Mouse (Mus musculus) heart, adult 2 months (tissue): ENCODE results near the gene Mocs3. TPM values are rescaled to one million over a fixed set of nuclear protein-coding genes. Genes with fewer than 3 reads are reported as not detected.

Experiments
- DNase-seq, 2 experiments: peaks; one replicate each; pipeline ENCODE4 v3.0.0; 2021
- H3K27ac ChIP-seq: fragments of 200-600 bp; 2 replicates; pipeline ENCODE4 v1.8.1; 2022
- H3K27me3 ChIP-seq: fragments of 200-500 bp; 2 replicates; pipeline ENCODE4 v1.6.1; 2012; ENCODE audit warnings: mild to moderate bottlenecking, low read length, inconsistent platforms, mixed read lengths; ENCODE audit not compliant: control insufficient read depth, insufficient read depth
- H3K36me3 ChIP-seq: fragments of 200-500 bp; 2 replicates; pipeline ENCODE4 v1.6.1; 2012; ENCODE audit warnings: low read length, inconsistent platforms; ENCODE audit not compliant: control insufficient read depth, insufficient read depth
- H3K4me1 ChIP-seq: fragments of 200-500 bp; 2 replicates; pipeline ENCODE4 v1.6.1; 2011; ENCODE audit warnings: low read length; ENCODE audit not compliant: control insufficient read depth, insufficient read depth
- H3K4me3 ChIP-seq: fragments of 200-600 bp; 2 replicates; pipeline ENCODE4 v1.8.1; 2022
- H3K79me2 ChIP-seq: fragments of 200-500 bp; replicated peaks from 2 replicates; pipeline ENCODE4 v1.6.1; 2012; ENCODE audit warnings: mild to moderate bottlenecking, inconsistent platforms, low read length, moderate library complexity, mixed read lengths; ENCODE audit not compliant: control insufficient read depth, insufficient read depth
- H3K9ac ChIP-seq: fragments of 200-500 bp; 2 replicates; pipeline ENCODE4 v1.6.1; 2012; ENCODE audit warnings: low read depth, mild to moderate bottlenecking, control low read depth, inconsistent platforms, low read length, mixed read lengths
- CTCF ChIP-seq: fragments of 200-600 bp; IDR thresholded peaks from 2 replicates; pipeline ENCODE4 v1.8.1; 2022; ENCODE audit warnings: antibody characterized with exemption, mild to moderate bottlenecking, moderate library complexity
- EP300 ChIP-seq: fragments of 200-500 bp; IDR thresholded peaks from 2 replicates; pipeline ENCODE4 v1.6.1; 2011; ENCODE audit warnings: low read depth, low read length, control low read depth; ENCODE audit not compliant: insufficient read depth
- POLR2A ChIP-seq: fragments of 200-500 bp; IDR thresholded peaks from 2 replicates; pipeline ENCODE4 v1.6.1; 2011; ENCODE audit warnings: mild to moderate bottlenecking, low read depth, low read length, control low read depth; ENCODE audit not compliant: insufficient read depth
- WGBS: fragments of 180-500 bp; shearing (Covaris S2); methylation state at CpG from one replicate; pipeline ENCODE4 v1.1.7; 2018; 5-methylcytosine and 5-hydroxymethylcytosine counted together
- intact Hi-C: fragments of 180-260 bp; cut with DNase I; formaldehyde crosslinking; loops from one replicate; pipeline ENCODE4 v1.15.1; 2025
- polyA plus RNA-seq: library from polyadenylated mRNA; depleted of rRNA; stranded (reverse); fragments of >200 nt; gene quantifications from 2 replicates; pipeline ENCODE4 v1.2.3, GENCODE M21; 2012
- total RNA-seq, 2 experiments: library from RNA; stranded (reverse); gene quantifications; 2 replicates each; pipeline ENCODE4 v1.2.3; 2021

The Mocs3 gene
- total and polyA plus RNA-seq, 3 experiments, result 4.0 to 8.7 (median 7.7) TPM

DNA sequence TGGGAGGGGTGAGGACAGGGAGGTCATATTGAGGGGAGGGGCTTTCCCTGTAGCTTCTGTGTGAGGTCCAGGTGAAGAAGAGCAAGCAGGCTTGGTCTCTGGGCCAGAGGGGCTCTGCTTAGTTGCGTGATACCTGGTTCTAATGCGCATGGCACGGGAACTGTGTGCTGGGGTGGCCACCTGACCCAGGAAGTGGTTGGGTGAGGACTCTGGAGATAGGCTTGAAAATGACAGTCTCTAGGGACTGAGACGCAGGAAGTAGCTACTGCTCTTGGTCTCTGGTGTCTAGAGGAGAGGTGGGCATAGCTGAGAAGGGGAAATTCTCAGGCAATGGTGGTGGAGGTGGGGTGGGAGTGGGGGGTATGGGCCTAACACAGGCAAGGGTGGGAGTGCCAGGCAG is 26.8 kb downstream of the Mocs3 start:
- no peak for TF ChIP-seq EP300
- TF ChIP-seq CTCF, result no peak
- no peak for TF ChIP-seq POLR2A
- 82% methylated on average over 4 of the region's 4 CpGs for WGBS
- Histone ChIP-seq H3K79me2 (no peaks in the 10 kb centered on the region), H3K27me3 (no peaks in the 10 kb centered on the region), H3K27ac (no peak overlapping the region), H3K4me1 (no peaks in the 10 kb centered on the region), H3K9ac (no peak overlapping the region), H3K36me3 (no peaks in the 10 kb centered on the region), H3K4me3 (no peak overlapping the region)
- intact Hi-C loops, result no loop called here
- DNase-seq, result no peak

DNA sequence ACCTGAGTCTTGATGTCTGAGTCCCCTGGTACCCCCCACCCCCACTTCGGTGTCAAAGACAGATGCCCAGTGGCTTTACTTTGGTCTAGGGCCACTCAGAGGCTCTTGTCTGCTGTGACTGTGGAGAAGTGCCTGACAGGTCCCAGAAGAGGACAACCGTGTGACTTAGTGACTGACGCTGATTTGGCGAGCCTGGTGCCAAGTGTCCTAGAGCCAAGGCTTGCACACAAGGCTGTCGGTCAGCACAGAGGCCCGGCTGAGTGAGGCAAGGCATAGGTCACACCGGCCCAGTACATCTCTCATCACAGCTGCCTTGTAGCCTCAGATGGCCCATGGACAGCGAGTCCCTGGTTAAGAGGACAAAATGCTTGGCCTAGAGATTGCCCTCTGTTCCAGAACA is 28.6 kb downstream of the Mocs3 start:
- peaks cover 4% of the 10 kb centered on the region; the same call in 1 of the 2 replicates for H3K27me3 ChIP-seq
- no peaks in the 10 kb centered on the region for H3K4me1 ChIP-seq
- peak; percentile 30 to 55 for DNase-seq
- intact Hi-C loops, result no loop called here
- H3K9ac ChIP-seq, result no peak overlapping the region
- H3K36me3 ChIP-seq, result no peaks in the 10 kb centered on the region
- 66% methylated on average over 8 of the region's 8 CpGs for WGBS
- TF ChIP-seq EP300 (no peak), POLR2A (no peak), CTCF (no peak)
- H3K27ac ChIP-seq, result no peak overlapping the region
- H3K79me2 ChIP-seq, result no peaks in the 10 kb centered on the region
- no peak overlapping the region for H3K4me3 ChIP-seq

- peaks cover 4% of the 10 kb centered on the region; the same call in 1 of the 2 replicates for H3K27me3 ChIP-seq
- WGBS, result 58% methylated on average over 3 of the region's 3 CpGs
Observed at GRCm38 (mm10) chr2:168260124-168260523, 29.7 kb downstream of the Mocs3 start.

GRCm38 (mm10) chr2:168260900-168261299 is 30.5 kb downstream of the Mocs3 start:
- Histone ChIP-seq H3K9ac (no peak overlapping the region), H3K27ac (no peak overlapping the region), H3K79me2 (no peaks in the 10 kb centered on the region), H3K27me3 (peaks cover 4% of the 10 kb centered on the region; the same call in 1 of the 2 replicates), H3K4me3 (no peak overlapping the region), H3K36me3 (no peaks in the 10 kb centered on the region), H3K4me1 (no peaks in the 10 kb centered on the region)
- 88% methylated on average over 10 of the region's 10 CpGs for WGBS
- intact Hi-C loops, result no loop called here
- TF ChIP-seq POLR2A (no peak), CTCF (no peak)
- no peak for DNase-seq

More at GRCm38 (mm10) chr2:168260124-168260523, 29.7 kb downstream of the Mocs3 start:
- TF ChIP-seq CTCF (no peak), EP300 (no peak), POLR2A (no peak)
- H3K9ac ChIP-seq, result no peak overlapping the region
- DNase-seq, result no peak
- H3K36me3 ChIP-seq, result no peaks in the 10 kb centered on the region
- intact Hi-C loops, result no loop called here
- no peak overlapping the region for H3K4me3 ChIP-seq
- no peak overlapping the region for H3K27ac ChIP-seq
- no peaks in the 10 kb centered on the region for H3K4me1 ChIP-seq
- no peaks in the 10 kb centered on the region for H3K79me2 ChIP-seq

DNA sequence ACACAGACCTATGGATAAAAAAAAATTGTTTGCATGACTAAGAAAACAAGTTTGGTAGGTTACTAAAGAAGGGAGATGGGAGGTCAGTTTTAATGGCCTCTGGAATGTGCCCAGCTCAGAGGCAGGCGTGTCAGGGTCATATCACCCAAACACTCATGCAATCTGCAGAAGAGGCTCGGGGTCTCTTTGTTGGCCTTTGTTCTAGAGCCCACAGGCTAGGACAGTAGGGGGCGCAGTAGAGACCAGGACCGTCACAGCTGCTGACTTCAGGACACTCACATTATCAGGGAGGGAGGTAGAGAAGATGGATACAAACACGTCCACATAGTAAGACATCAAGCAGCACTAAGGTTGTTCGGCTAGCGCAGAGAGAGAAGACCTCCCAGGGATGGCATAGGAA is 37.6 kb downstream of the Mocs3 start:
- 14% methylated on average over 7 of the region's 7 CpGs for WGBS
- intact Hi-C loops, result no loop called here

GRCm38 (mm10) chr2:168273387-168273786 is 43.0 kb downstream of the Mocs3 start:
- H3K27ac ChIP-seq, result no peak overlapping the region
- H3K36me3 ChIP-seq, result no peaks in the 10 kb centered on the region
- H3K4me1 ChIP-seq, result no peaks in the 10 kb centered on the region
- intact Hi-C loops, result no loop called here
- no peak for DNase-seq
- H3K4me3 ChIP-seq, result no peak overlapping the region
- WGBS, result 25% methylated on average over 9 of the region's 9 CpGs
- no peaks in the 10 kb centered on the region for H3K79me2 ChIP-seq
- H3K9ac ChIP-seq, result no peak overlapping the region
- peaks cover 7% of the 10 kb centered on the region for H3K27me3 ChIP-seq
- no peak for TF ChIP-seq POLR2A
- TF ChIP-seq CTCF, result no peak
- no peak for TF ChIP-seq EP300

More for the DNA sequence above, 37.6 kb downstream of the Mocs3 start:
- Histone ChIP-seq H3K4me1 (no peaks in the 10 kb centered on the region), H3K27me3 (peaks cover 4% of the 10 kb centered on the region), H3K27ac (no peak overlapping the region), H3K79me2 (no peaks in the 10 kb centered on the region), H3K9ac (no peak overlapping the region), H3K36me3 (no peaks in the 10 kb centered on the region), H3K4me3 (no peak overlapping the region)
- no peak for DNase-seq
- TF ChIP-seq EP300, result no peak
- no peak for TF ChIP-seq POLR2A
- peak; percentile 52 for TF ChIP-seq CTCF
